Mouse (Mus musculus) CH12.LX (cell line): Measurements from ENCODE around the gene Ckap4. TPM values are rescaled to one million over a fixed set of nuclear protein-coding genes. Genes with fewer than 3 reads are reported as not detected.
A peak's percentile ranks its signal among the peaks of the same experiment; 100 is the strongest.

Experiments used
- DNase-seq: peaks from one replicate; pipeline ENCODE4 v3.0.0-alpha.2; 2013; ENCODE audit errors: extremely low read depth
- H3K27ac ChIP-seq: 2 replicates; pipeline ENCODE4 v1.5.1; 2012; ENCODE audit warnings: low read depth, mild to moderate bottlenecking, control low read depth, moderate library complexity; ENCODE audit not compliant: insufficient read depth
- H3K27me3 ChIP-seq: replicated peaks from 2 replicates; pipeline ENCODE3; 2012; ENCODE audit warnings: inconsistent platforms
- H3K36me3 ChIP-seq, 2 experiments: replicated peaks in 1 of 2; 2 replicates each; pipeline versions ENCODE3 to v1.6.1; 2012; ENCODE audit warnings: inconsistent platforms in 1 of 2, low read length in 1 of 2, mild to moderate bottlenecking in 1 of 2, mixed read lengths in 1 of 2, moderate library complexity in 1 of 2; ENCODE audit not compliant: control insufficient read depth in 1 of 2, insufficient read depth in 1 of 2
- H3K4me1 ChIP-seq, 2 experiments: 2 replicates each; pipeline ENCODE4 v1.6.1; 2012; ENCODE audit warnings: inconsistent platforms in 1 of 2, moderate library complexity in 1 of 2; ENCODE audit not compliant: insufficient read depth in 2 of 2, control insufficient read depth in 1 of 2
- H3K4me2 ChIP-seq: 2 replicates; pipeline ENCODE4 v1.6.1; 2012; ENCODE audit warnings: low read depth, mild to moderate bottlenecking, control low read depth; ENCODE audit not compliant: poor library complexity, insufficient read depth, severe bottlenecking
- H3K4me3 ChIP-seq, 3 experiments: fragments of 150-350 bp in 1 of 3; sonication (generic) in 1 of 3; replicated peaks in 1 of 3; 2 replicates each; pipeline versions ENCODE3 to v1.5.1; 2011 to 2012; ENCODE audit warnings: low read depth in 2 of 3, low read length in 2 of 3, mild to moderate bottlenecking in 2 of 3, moderate library complexity in 2 of 3, control low read depth in 1 of 3, improper control_type of control experiment in 1 of 3, inconsistent platforms in 1 of 3, mixed read lengths in 1 of 3; ENCODE audit not compliant: poor library complexity in 1 of 3
- H3K79me2 ChIP-seq: replicated peaks from 2 replicates; pipeline ENCODE4 v1.6.1; 2012; ENCODE audit warnings: mild to moderate bottlenecking, moderate library complexity; ENCODE audit not compliant: control insufficient read depth, poor library complexity, insufficient read depth, severe bottlenecking; ENCODE audit errors: extremely low read depth
- H3K9ac ChIP-seq: 2 replicates; pipeline ENCODE4 v1.6.1; 2012; ENCODE audit warnings: low read depth, mild to moderate bottlenecking, control low read depth, moderate library complexity; ENCODE audit not compliant: insufficient read depth
- H3K9me3 ChIP-seq: replicated peaks from 2 replicates; pipeline ENCODE3; 2012; ENCODE audit warnings: low read length, inconsistent platforms, mixed read lengths
- BHLHE40 ChIP-seq: IDR thresholded peaks from 2 replicates; pipeline ENCODE4 v1.6.1; 2011; ENCODE audit warnings: mild to moderate bottlenecking, low read depth, low read length, improper control_type of control experiment
- CTCF ChIP-seq, 2 experiments: IDR thresholded peaks in 1 of 2; conservative IDR thresholded peaks in 1 of 2; 2 replicates each; pipeline ENCODE4 v1.5.1; 2011 to 2012; ENCODE audit warnings: low read depth in 2 of 2, low read length in 2 of 2, improper control_type of control experiment in 1 of 2, inconsistent platforms in 1 of 2, mild to moderate bottlenecking in 1 of 2, moderate library complexity in 1 of 2
- E2F4 ChIP-seq: IDR thresholded peaks from 2 replicates; pipeline ENCODE4 v1.6.1; 2011; ENCODE audit warnings: low read depth, low read length, improper control_type of control experiment; ENCODE audit not compliant: insufficient replicate concordance
- ELF1 ChIP-seq: IDR thresholded peaks from 2 replicates; pipeline ENCODE4 v1.6.1; 2014; ENCODE audit warnings: low read depth, mild to moderate bottlenecking, inconsistent platforms, low read length, improper control_type of control experiment
- ETS1 ChIP-seq: conservative IDR thresholded peaks from 2 replicates; pipeline ENCODE4 v1.6.1; 2012; ENCODE audit warnings: low read depth, mild to moderate bottlenecking, inconsistent platforms, low read length, improper control_type of control experiment, moderate library complexity
- HCFC1 ChIP-seq: IDR thresholded peaks from 2 replicates; pipeline ENCODE4 v1.6.1; 2012; ENCODE audit warnings: low read depth, mild to moderate bottlenecking, inconsistent platforms, low read length, improper control_type of control experiment
- KAT2A ChIP-seq: IDR thresholded peaks from 2 replicates; pipeline ENCODE4 v1.6.1; 2012; ENCODE audit warnings: low read length, improper control_type of control experiment, inconsistent platforms; ENCODE audit not compliant: insufficient replicate concordance
- MAX ChIP-seq: IDR thresholded peaks from 2 replicates; pipeline ENCODE4 v1.6.1; 2011; ENCODE audit warnings: low read length, improper control_type of control experiment
- MYC ChIP-seq: IDR thresholded peaks from 2 replicates; pipeline ENCODE4 v1.6.1; 2011; ENCODE audit warnings: low read depth, mild to moderate bottlenecking, improper control_type of control experiment, low read length
- NELFE ChIP-seq: IDR thresholded peaks from 2 replicates; pipeline ENCODE4 v1.6.1; 2011; ENCODE audit warnings: low read depth, low read length, improper control_type of control experiment
- TCF12 ChIP-seq: IDR thresholded peaks from 2 replicates; pipeline ENCODE4 v1.6.1; 2014; ENCODE audit warnings: low read depth, mild to moderate bottlenecking, inconsistent platforms, low read length, improper control_type of control experiment
- USF1 ChIP-seq: IDR thresholded peaks from 2 replicates; pipeline ENCODE4 v1.6.1; 2014; ENCODE audit warnings: low read depth, mild to moderate bottlenecking, inconsistent platforms, low read length, improper control_type of control experiment
- ZNF384 ChIP-seq: IDR thresholded peaks from 2 replicates; pipeline ENCODE4 v1.6.1; 2012; ENCODE audit warnings: low read depth, low read length, improper control_type of control experiment, inconsistent platforms
- dilution Hi-C: fragments of 300-500 bp; cut with MboI; formaldehyde crosslinking; loops from 2 replicates; pipeline ENCODE4 v1.14.3; 2020; ENCODE audit warnings: low sequenced_read_pairs; ENCODE audit not compliant: extremely low pct_unique_long_range_greater_than_20kb, extremely low pct_ligation_motif_present
- in situ Hi-C: fragments of 300-500 bp; cut with MboI; formaldehyde crosslinking; loops from 3 replicates; pipeline ENCODE4 v1.14.3; 2019; ENCODE audit warnings: low sequenced_read_pairs, low pct_ligation_motif_present, low pct_unique_long_range_greater_than_20kb, mixed read lengths
- polyA plus RNA-seq: library from polyadenylated mRNA; unstranded; fragments of >175 nt; gene quantifications from 2 replicates; pipeline ENCODE4 v1.2.1, GENCODE M21; 2012; ENCODE audit warnings: low read depth; ENCODE audit not compliant: insufficient read length
- total RNA-seq, 2 experiments: library from RNA; depleted of rRNA; stranded (reverse); fragments of 300-350 nt in 1 of 2; fragments of >200 nt in 1 of 2; gene quantifications; 2 replicates each; pipeline ENCODE4 v1.2.3; 2012 to 2014

The Ckap4 gene
- total and polyA plus RNA-seq, 3 experiments = 24.4 to 71.2 (median 35.0) TPM

- Histone ChIP-seq H3K4me1 (peaks cover 31 to 70% of the 10 kb centered on the region in 2 experiments), H3K79me2 (peaks cover 19% of the 10 kb centered on the region), H3K9me3 (no peaks in the 10 kb centered on the region), H3K27me3 (no peaks in the 10 kb centered on the region), H3K27ac (peak overlapping the region; percentile 18), H3K36me3 (peaks cover 12 to 43% of the 10 kb centered on the region in 2 experiments), H3K4me2 (peak overlapping the region; percentile 69), H3K9ac (peak overlapping the region; percentile 71), H3K4me3 (peak overlapping the region; percentile 83 to 95 (median 89))
- in situ Hi-C loops (no loop called here), dilution Hi-C loops (no loop called here)
- DNase-seq = no peak
- TF ChIP-seq E2F4 (peak; percentile 70; the same call in 1 of the 2 replicates), TCF12 (0 out of 2 replicates have a peak, but pooled peaks have one; percentile 15), ELF1 (0 out of 2 replicates have a peak, but pooled peaks have one; percentile 34), ZNF384 (no peak), MAX (peak; percentile 53; the same call in 1 of the 2 replicates), KAT2A (0 out of 2 replicates have a peak, but pooled peaks have one; percentile 8), USF1 (no peak)
Observed at GRCm38 (mm10) chr10:84532191-84532889, 1.5 kb downstream of the Ckap4 start.

- peak overlapping the region; percentile 69 for H3K4me2 ChIP-seq
- peaks cover 20% of the 10 kb centered on the region for H3K79me2 ChIP-seq
- no peaks in the 10 kb centered on the region for H3K27me3 ChIP-seq
- in situ Hi-C loops (no loop called here), dilution Hi-C loops (no loop called here)
- H3K4me3 ChIP-seq = peak overlapping the region; percentile 83 to 95 (median 89)
- TF ChIP-seq CTCF (conservative IDR thresholded peaks at IDR 0.05 in 1 of 2, IDR thresholded peaks at IDR 0.05 in 1 of 2; ENCODE audit: low read depth in 2 of 2, low read length in 2 of 2) (no peak), MAX (no peak), E2F4 (no peak), TCF12 (no peak), NELFE (no peak), ETS1 (no peak), HCFC1 (no peak), BHLHE40 (no peak), USF1 (no peak), MYC (no peak)
- H3K27ac ChIP-seq = 0 out of 2 replicates have a peak overlapping the region, but pooled peaks have one; percentile 18
- H3K9me3 ChIP-seq = no peaks in the 10 kb centered on the region
- peaks cover 14 to 50% of the 10 kb centered on the region in 2 experiments for H3K36me3 ChIP-seq
- no peak for DNase-seq
- peak overlapping the region; percentile 71; the same call in 1 of the 2 replicates for H3K9ac ChIP-seq
- H3K4me1 ChIP-seq = peaks cover 28 to 62% of the 10 kb centered on the region in 2 experiments
Observed at GRCm38 (mm10) chr10:84531576-84531975, 2.3 kb downstream of the Ckap4 start.
